Mouse (Mus musculus): ENCODE measurements around the gene Gpr183.

The Gpr183 gene

DNA sequence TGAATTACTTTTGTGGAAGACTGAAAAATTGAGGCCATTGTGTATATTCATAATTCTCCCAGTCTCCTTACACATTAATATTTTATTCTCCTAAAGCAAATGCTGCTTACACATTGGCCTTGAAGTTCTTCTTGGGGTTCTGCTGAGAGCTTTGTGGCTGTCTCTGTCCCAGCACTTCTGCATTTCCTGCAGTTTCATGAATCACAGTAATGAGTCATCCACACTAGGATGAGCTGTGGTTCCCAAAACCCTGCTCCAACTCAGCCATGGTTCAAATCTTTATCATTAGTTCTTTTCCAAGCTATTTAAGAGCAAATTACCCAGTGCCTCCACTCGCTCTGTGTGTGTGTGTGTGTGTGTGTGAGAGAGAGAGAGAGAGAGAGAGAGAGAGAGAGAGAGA lies 22.3 kb upstream of the Gpr183 start:
- DNase-seq (ENCODE audit: low spot score): no peak

DNA sequence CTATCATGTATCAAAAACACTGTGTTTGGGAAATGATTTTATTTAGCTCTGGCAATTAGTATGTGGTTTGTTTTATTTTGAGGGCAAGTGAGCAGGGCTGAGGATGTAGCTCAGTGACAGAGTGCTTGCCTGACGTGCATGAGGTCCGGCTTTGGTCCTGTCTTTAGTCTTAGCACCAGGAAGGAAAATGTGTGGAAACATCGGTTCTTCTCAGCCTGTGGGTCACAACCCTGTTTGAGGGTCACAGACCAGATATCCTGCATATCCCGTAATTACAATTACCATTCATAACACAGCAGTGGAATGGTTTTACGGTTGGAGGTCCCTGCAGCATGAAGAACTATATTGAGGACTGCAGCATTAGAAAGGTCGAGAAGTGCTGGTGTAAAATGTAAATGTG lies 21.0 kb upstream of the Gpr183 start:
- no peak for DNase-seq (ENCODE audit: low spot score)

DNA sequence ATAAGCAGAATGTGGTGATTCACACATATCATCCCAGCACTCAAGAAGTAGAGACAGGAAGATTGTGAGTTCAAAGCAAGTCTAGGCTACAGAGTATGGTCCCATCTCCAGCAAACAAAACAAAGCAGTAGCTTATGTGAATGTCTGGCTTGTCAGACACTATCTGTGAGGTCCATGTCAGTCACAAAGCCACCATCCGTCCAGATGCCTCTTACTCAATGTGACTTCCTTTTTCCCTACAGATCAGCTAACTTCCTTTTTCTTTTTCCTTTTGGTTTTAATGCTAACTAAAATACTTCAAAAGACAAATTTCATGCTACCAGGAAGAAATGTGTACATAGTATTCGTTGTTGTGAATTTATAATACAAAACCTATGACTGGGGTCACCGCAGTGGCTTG lies 20.5 kb upstream of the Gpr183 start:
- DNase-seq (ENCODE audit: low spot score): no peak

DNA sequence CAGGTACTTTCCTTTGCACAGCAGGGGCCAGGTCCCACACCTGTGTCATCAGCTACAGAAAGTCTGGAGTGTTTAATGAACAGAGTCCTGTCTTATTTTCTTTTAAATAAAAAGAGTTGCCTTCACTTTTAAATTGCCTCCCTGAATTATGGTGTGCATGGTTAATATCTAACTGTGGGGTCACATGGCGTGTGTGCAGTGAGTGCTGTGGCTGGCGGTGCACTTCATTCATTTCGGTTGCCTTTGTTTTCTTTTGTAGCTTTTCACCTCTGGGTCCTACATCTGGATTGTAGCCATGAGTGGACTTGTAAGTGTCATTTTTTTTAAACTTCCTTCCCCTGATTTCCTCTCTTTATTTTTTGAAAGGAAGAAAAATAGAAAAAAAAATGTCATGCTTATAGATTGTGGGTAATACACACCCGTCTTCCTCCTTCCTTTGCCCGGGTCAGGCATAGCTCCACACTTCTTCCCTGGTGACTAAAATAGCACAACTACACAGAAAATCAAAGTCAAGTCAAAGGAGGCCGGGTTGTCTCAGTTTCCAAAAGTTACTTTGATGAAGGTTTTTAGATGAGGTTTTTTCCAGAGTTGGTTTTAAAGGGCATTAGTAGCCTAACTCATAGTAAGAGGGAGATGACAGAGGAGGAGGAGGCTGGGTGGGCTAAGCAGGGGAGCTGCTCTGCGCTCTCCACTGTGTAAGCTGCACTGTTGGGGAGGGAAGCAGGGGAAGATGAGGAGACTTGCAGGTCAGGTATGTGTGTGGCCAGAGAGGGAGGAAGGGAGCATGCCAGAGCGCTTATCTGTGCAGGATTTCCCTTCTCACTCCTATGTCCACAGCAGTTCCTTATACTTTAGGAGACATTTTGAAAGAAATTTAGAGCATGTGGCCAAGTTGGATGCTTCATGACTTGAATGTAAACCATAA lies 18.3 kb upstream of the Gpr183 start:
- no peak for DNase-seq (ENCODE audit: low spot score)

DNA sequence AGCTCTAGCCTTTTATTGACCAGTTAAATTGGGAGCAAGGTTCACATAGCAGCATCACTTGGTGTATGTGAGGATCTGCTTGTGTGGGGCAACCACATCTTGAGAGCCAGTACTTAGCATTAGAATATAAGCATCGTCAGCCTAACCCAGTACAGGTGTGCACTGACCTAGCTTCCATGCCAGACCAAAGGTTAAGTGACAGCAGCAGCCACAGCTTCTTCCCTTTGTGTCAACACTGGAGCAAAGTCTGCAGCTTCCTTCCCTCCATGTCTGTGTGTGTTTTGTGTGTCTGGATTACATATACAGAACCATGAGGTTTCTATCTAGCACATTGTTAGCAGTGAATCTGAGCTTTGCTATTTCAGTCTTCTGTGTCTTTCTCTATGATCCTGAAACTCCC lies 16.5 kb upstream of the Gpr183 start:
- no peak for DNase-seq (ENCODE audit: low spot score)

DNA sequence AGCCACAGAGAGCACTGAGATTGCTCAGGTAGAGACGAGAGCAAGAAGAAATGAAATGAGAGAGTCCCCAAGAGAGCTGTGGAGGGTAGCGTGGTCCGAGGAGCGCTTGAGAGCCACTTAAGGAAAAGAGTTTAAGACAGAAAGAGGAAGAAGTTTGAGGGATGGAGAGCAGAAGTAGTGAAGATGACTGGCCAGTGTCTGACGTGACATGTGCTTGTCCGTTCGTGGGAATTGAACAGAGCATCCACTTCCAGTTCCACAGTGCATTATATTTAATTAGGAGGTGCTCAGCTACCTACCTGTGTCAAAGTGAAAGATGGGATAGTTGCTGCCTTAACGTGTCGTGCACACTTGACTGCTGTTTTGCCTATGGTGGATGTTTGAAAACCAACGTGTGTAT lies 8.1 kb upstream of the Gpr183 start:
- no peak for DNase-seq (ENCODE audit: low spot score)

DNA sequence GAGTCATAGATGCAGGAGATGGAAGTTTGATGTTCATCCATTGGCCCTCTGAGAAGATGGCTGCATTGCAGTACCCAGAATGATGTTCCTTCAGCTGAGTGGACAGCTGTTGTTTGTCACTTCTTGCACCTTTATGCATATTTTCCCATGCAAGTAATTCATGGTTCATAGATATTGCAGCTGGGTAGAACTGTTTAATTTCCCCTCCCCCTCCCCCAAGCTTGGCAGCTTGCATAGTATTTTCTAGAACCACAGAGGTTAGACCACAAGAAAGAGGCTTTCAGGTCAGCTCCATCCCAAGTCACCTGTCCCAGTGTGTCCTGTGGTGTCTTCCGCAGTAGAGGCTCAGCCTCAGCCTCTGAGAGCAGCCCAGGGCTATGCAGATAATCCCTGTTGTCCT lies 5.4 kb upstream of the Gpr183 start:
- no peak for DNase-seq (ENCODE audit: low spot score)

DNA sequence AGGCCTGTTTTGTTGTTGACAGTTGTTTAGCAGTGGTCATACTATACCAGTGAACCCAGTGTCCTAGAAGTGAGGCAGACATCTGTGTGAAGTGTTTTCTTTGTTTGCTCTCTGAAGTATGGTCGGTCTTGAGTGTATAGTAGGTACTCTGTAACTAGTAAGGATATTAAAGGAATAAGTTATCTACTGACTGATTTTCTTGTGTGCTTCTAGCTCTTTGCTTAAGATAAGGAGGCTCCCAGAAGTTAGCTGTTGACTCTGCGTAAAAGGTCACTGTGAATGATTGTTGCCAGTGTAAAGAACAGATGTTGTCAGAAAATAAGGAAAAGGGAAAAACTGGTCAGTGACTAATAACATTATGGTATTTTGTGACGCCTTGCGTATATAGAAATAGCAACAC lies 2.1 kb upstream of the Gpr183 start:
- no peak for DNase-seq (ENCODE audit: low spot score)

DNA sequence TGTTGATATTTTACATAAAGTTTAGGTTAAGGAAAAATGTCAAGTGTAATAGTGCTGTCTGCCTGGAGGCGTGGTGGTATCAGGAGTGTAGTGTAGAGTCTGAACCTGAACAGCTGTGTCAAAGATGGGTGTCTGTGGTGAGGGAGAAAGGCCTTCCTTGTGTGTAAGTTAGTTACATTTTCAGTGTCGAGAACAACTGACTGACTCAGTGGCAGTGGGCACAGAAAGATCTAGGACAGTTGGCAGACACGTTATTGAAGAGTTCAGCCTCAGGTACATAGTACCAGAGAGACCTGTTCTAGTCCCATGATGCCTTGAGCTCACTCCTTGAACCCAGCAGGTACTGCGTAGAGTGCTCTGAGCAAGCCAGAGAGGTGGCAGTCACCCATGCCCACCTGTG lies 466 bp upstream of the Gpr183 start:
- no peak for DNase-seq (ENCODE audit: low spot score)

DNA sequence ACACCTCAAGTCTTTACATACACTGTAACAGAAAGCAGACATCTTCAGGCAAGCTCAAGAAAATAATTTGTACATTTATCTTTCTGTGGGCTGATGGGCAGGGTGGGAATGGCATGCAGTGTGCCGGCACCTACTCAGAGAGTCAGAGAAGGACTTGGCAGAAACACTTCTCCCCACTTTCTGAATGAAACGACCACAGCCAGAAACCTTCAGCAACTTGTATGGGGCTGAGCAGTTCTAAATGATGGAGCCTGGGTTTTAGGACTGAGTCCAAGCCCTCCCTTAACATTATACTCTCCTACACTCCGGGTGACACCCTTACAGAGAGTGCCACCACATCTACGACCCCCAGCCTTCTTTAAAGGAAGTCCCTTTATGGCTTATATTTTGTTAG lies 1.1 kb downstream of the Gpr183 start:
- no peak for DNase-seq (ENCODE audit: low spot score)

DNA sequence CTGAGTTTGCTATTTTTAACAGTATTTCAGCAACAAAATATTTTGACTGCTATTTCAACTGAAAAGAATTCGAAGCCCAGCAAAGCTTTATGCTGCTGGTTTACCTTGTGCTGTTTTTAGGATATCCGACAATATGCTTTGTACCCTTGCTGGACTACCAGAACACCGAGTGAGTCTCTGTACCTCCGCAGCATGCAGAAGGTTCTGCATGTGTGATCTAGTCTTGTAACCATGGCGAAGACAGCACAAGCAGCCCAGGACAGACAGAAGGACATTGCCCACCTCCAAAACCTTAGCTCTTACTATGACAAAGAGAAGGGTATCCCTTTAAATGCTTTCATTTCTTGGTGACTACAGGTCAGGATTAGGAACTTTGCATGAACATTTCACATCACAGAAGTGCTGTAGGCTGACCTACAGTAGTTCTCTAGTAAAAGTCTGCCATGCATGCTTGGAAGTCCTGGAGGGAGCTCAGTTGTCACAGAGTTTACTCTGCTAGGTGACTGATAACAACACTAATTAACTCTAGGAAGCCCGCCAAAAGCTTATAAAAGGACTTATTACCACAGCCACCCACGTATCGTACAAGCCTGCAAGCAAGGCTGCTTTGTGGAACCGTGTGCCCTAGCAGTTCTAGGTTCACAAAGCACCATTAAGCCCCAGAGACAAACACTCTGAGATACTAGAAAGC lies 1.6 kb downstream of the Gpr183 start:
- DNase-seq (ENCODE audit: low spot score): no peak

DNA sequence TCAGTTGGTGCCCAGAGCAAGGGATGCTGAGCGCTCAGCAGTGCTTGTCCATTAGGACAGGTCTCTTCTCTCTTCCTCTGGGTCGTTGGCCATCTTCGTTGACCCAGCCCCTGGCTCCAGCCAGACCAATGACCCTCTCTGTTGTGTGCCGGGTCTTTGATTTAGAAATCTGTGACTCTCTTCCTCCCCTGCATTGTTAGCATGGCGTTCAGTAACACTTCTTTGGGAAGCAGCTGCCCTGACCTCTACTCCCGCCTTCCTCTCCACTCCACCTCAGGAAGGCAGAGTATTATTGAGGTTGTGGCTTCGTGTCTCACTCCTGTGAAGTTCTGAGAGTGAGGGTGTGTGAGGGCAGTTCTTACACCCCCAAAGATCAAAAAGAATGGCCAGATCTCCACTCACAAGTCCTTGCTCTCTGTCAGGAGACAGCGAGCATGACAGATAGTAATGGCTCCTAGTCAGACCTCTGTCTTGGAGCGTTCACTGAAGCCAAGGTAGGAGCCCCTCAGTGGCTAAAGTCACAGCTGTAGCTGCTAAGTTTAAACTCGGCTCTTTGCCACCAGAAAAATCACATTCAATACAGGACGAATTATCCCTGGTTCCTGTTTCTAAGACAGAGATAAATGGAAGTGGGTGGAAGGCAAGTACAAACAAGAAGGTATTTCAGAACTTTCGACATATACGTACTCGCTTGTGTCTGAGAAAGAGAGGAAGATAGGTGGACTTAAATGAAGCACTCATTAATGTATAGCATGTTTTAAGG lies 2.7 kb downstream of the Gpr183 start:
- no peak for DNase-seq (ENCODE audit: low spot score)

DNA sequence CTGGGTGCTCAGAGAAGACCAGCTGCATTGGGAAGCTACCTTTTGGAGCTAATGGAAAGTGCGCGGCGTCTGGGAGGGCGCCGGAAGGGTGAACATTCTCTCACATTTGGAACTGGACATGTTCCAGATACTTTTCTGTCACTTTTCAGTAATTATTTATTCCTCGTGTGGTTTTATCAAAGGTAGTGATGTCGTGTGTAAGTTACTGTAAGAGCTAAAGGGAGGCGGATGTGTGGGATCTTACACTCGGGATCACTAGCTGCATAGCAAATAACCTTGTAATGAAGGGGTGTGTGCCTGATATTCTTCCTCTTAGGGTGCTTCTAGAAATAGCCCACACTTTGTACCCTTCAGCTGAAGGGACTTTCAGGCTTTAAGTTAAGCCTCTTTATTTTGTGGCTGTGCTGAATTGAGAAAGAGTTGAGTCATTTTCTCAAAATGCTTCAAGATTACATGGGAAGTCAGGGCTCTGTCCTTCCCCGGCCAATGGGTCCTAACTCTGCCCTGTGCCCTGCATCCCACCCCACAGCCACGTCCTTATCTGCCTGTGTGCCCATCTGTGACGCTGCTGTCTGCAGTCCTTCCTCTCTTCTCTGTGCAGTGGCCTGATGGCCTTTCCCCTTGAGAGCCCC lies 3.4 kb downstream of the Gpr183 start:
- no peak for DNase-seq (ENCODE audit: low spot score)

DNA sequence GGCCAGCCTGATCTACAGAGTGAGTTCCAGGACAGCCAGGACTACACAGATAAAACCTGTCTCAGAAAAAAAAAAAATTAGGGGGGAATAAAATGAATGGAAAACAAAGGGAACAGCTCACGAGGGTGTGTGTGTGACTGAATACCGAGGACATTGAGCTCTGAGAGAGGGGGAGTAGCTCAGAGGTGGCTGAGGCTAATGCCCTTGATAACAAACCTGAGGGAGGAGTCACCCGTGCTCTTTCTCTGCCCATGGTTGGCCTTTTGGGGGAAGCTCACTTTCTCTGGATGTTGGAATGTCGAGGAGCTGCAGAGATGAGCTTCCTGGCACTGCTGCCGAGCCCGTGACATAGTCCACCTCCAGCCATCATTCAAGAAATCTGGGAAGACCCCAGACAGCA lies 4.0 kb downstream of the Gpr183 start:
- no peak for DNase-seq (ENCODE audit: low spot score)

DNA sequence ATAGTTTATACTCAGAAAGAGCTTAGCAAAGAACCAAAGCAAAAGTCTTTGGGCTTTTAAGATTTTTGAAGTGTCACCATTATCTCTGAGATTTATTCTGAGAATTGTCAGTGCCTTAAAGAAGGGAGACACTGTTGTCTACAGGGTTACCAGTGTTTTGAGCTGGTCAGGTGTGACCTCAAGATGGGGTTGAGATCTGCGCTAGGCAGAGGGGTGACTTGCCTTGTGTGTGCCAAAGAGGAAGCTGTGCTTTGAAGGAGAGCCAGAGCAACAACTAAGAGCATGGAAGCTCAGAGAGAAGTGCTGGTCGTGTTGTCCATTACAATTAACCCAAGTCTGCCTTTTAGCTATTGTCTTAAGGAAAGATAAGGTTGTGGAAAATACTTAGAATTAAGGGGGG lies 4.5 kb downstream of the Gpr183 start:
- no peak for DNase-seq (ENCODE audit: low spot score)

DNA sequence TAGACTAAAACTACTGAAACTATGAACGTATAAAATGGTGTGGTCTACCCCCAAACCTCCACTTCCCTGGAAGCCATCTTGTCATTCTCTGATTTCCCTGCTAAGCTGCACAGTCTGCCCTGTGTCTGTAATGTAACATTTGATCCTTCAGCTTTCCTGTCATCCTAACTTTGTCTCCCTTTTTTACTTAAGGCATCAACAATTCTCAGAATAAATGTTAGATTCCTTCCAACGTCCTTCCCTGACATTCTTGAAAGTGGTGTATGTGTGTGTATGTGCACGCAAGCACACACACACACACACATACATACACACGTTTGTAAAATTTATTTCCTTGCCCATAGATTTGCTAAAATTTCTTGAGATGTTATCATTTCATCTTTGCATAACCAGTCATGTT lies 5.0 kb downstream of the Gpr183 start:
- DNase-seq (ENCODE audit: low spot score): no peak

DNA sequence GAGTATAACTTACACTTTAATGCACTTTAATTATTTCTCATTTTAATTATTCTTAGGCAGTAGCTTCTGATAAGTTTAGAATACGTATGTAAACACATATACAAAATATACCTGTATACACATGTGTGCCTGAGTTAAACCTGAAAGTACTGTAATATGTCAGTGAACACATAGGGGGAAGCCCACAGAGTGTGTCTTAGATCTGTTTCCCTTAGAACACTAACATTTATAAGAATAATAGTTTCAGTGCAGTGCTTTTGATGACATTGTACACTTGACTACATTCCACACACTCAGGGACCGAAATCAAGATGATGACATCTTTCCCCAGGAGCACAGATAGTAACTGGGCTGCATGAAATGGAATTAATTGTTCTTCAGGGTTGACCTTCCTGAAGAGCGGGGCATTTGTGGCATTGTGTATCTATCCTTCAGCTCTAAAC lies 5.4 kb downstream of the Gpr183 start:
- DNase-seq (ENCODE audit: low spot score): no peak

DNA sequence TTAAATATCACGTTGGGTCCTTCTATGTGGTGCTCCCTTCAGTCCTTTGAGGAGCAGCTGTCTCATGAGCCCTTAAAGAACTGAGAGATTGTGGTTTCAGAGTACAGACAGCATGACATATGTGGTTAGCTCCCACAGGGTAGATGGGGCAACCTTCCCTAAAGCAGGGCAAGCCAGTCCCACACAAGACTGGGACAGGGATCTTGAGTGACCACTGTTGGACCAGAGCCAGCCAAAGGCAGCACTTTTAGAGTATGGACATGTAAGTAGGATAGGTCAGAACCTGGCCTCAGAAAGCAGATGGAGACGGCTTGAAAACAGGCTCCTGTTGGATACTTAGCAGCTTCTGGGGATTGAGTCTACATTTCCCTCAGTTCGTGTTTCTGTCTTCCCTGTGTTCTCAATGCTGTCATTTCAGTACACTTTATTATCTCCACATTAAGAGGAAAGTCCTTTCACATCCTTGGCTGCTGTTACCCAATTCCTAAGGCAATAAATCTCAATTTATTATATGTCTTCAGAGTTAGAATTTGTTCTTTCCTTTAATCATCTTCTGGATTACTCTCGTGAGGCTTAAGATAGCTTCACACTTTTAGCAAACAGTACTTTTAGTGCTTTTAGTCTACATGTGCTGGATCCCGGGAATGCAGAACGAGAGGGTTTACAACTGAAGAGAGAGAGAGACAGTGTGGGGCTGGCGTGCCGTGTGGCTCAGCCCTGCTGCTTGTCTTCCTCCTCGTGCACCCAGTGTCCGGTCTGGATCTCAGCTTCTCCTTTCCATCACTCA lies 6.1 kb downstream of the Gpr183 start:
- no peak for DNase-seq (ENCODE audit: low spot score)

DNA sequence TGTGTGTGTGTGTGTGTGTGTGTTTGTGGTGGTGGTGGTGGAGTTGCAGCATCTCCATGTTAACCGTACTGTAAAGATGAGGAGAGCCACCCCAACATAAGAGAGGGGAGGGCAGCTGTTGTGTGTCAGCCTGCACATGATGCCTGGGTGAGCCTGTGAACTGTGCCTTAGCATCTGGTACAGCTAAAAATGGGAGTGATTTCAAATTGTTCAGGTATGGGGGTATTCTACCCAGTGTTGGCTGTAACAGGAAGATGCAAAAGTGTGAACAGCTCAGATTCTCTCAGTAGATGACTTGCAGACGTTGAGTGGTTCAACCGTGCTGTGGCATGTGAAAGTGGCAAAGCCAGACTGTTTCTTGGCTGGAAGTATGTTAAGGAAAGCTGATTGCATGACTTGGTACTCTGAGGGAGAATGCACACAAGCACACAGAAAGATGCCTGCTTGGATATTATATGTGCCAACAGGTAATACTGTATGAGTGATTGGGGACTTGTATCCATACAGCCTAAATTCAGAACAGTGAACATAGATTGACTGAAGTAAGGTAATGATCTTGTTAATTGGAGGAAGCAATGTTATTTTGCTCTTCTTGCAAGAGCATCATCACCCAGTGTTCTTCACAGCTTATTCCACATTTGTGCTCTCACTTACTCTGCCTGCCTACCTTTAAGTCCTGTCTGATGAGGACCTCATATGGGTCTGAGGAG lies 6.8 kb downstream of the Gpr183 start:
- DNase-seq (ENCODE audit: low spot score): no peak

DNA sequence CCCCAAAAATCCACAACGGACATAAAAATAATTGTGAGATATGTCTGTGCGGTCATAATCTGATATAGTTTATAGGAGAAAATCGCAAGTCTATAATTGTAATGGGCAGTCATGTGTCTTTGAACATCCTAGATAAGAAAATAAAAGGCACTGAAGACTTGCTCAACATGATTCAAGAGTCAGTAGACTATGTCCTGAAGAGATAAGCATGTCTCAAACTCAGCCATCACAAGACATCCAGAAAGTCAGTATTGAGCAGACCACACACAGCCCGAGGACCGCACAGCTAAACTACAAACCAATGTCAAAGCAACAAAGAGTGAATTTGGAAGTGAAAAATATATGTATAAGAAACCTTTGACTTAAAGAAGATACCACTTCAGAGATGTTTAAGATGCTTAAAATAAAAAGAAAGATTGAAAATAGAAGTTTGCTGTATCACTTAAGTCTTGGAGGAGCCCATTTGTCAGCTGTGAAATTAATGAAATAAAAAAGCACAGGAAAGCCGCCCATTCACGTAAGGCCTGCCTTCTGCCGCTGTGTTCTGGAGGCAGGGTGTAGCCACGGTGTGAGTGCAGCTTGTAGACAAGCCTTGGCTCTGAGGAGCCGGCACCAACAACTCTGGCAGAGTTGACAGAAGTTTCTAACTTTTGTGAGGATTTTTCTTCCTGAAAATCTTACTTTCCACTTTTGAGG lies 7.7 kb downstream of the Gpr183 start:
- no peak for DNase-seq (ENCODE audit: low spot score)
